Mouse (Mus musculus) left cerebral cortex, postnatal 36 days (tissue): ENCODE data around the gene Arpp21. TPM values are rescaled to one million over a fixed set of nuclear protein-coding genes. Genes with fewer than 3 reads are reported as not detected.
A peak's percentile ranks its signal among the peaks of the same experiment; 100 is the strongest.

ENCODE experiments used
- DNase-seq, 2 experiments: peaks; one replicate each; pipeline ENCODE4 v3.0.0; 2021 to 2022; ENCODE audit warnings: low spot score in 2 of 2, mixed read lengths in 1 of 2
- intact Hi-C: fragments of 180-260 bp; cut with DNase I; formaldehyde crosslinking; loops from one replicate; pipeline ENCODE4 v1.15.1; 2025
- total RNA-seq, 2 experiments: library from RNA; stranded (reverse); gene quantifications; 2 replicates each; pipeline ENCODE4 v1.2.3; 2021

Arpp21 gene
- 100 to 1,000 TPM; 699 to 858 TPM for total RNA-seq

- intact Hi-C loops: loop anchor here (10.0 kb wide), 2 partner anchors 199 to 939 kb away; no protein-coding TSS in a partner anchor
Measured at GRCm38 (mm10) chr9:112235696-112236397, at the start of gene Arpp21. Gene Arpp21, minus strand, starts transcription at chr9:112235938.

GRCm38 (mm10) chr9:112272426-112272969 lies 36.8 kb upstream of the Arpp21 start:
- intact Hi-C loops: no loop called here
- DNase-seq: peak; percentile 13 to 20

More at GRCm38 (mm10) chr9:112235696-112236397, at the start of gene Arpp21:
- DNase-seq: no peak

GRCm38 (mm10) chr9:112264982-112265641 lies 29.4 kb upstream of the Arpp21 start:
- no peak for DNase-seq
- intact Hi-C loops: no loop called here

GRCm38 (mm10) chr9:112261986-112262901 lies 26.5 kb upstream of the Arpp21 start:
- intact Hi-C loops: no loop called here
- DNase-seq: peak; percentile 79 to 80

GRCm38 (mm10) chr9:112261556-112261955 lies 25.8 kb upstream of the Arpp21 start:
- intact Hi-C loops: no loop called here
- DNase-seq: no peak

- intact Hi-C loops: no loop called here
- DNase-seq: no peak
Measured at GRCm38 (mm10) chr9:112260696-112261095, 25.0 kb upstream of the Arpp21 start.

- intact Hi-C loops: no loop called here
- no peak for DNase-seq
Measured at GRCm38 (mm10) chr9:112258560-112258959, 22.8 kb upstream of the Arpp21 start.

GRCm38 (mm10) chr9:112255971-112256370 lies 20.2 kb upstream of the Arpp21 start:
- intact Hi-C loops: no loop called here
- DNase-seq: no peak

- no peak for DNase-seq
- intact Hi-C loops: no loop called here
Measured at GRCm38 (mm10) chr9:112253730-112254129, 18.0 kb upstream of the Arpp21 start.

- no peak for DNase-seq
- intact Hi-C loops: no loop called here
Measured at GRCm38 (mm10) chr9:112251857-112252256, 16.1 kb upstream of the Arpp21 start.

- intact Hi-C loops: no loop called here
- DNase-seq: no peak
Measured at GRCm38 (mm10) chr9:112251339-112251738, 15.6 kb upstream of the Arpp21 start.

GRCm38 (mm10) chr9:112249753-112250152 lies 14.0 kb upstream of the Arpp21 start:
- intact Hi-C loops: no loop called here
- no peak for DNase-seq

- no peak for DNase-seq
- intact Hi-C loops: no loop called here
Measured at GRCm38 (mm10) chr9:112247183-112247582, 11.4 kb upstream of the Arpp21 start.

GRCm38 (mm10) chr9:112238168-112238567 lies 2.4 kb upstream of the Arpp21 start:
- intact Hi-C loops: loop anchor here (10.0 kb wide), 2 partner anchors 197 to 937 kb away; no protein-coding TSS in a partner anchor

GRCm38 (mm10) chr9:112236551-112236950 lies 813 bp upstream of the Arpp21 start:
- intact Hi-C loops: loop anchor here (10.0 kb wide), 2 partner anchors 198 to 938 kb away; no protein-coding TSS in a partner anchor
- no peak for DNase-seq

More at GRCm38 (mm10) chr9:112238168-112238567, 2.4 kb upstream of the Arpp21 start:
- DNase-seq: peak in 1 of 2 experiments; percentile 24

GRCm38 (mm10) chr9:112235041-112235695 lies 570 bp downstream of the Arpp21 start:
- DNase-seq: peak; percentile 73 to 82
- intact Hi-C loops: loop anchor here (10.0 kb wide), 2 partner anchors 200 to 940 kb away; no protein-coding TSS in a partner anchor

- intact Hi-C loops: loop anchor here (5.0 to 10.0 kb wide), 4 partner anchors 47 to 1413 kb away; no protein-coding TSS in a partner anchor
Measured at GRCm38 (mm10) chr9:112234505-112235024, 1.2 kb downstream of the Arpp21 start.

GRCm38 (mm10) chr9:112233822-112234504 lies 1.8 kb downstream of the Arpp21 start:
- no peak for DNase-seq
- intact Hi-C loops: loop anchor here (5.0 to 10.0 kb wide), 4 partner anchors 47 to 1413 kb away; no protein-coding TSS in a partner anchor

More at GRCm38 (mm10) chr9:112234505-112235024, 1.2 kb downstream of the Arpp21 start:
- DNase-seq: peak in 1 of 2 experiments; percentile 67
